Mouse (Mus musculus): ENCODE measurements around the gene Carmil3.

- TF ChIP-seq MAFK (IDR thresholded peaks at IDR 0.05; ENCODE audit: insufficient read depth, low read depth, low read length) = no peak
- TF ChIP-seq CHD2 (IDR thresholded peaks at IDR 0.05; ENCODE audit: low read depth, low read length) = no peak
Observed at GRCm38 (mm10) chr14:55551347-55551746, 60.9 kb downstream of the Carmil3 start.

Measured in ES-E14 (cell line).